9 mouse cellular contexts compared by ENCODE assay signal in the genomic region with DNA sequence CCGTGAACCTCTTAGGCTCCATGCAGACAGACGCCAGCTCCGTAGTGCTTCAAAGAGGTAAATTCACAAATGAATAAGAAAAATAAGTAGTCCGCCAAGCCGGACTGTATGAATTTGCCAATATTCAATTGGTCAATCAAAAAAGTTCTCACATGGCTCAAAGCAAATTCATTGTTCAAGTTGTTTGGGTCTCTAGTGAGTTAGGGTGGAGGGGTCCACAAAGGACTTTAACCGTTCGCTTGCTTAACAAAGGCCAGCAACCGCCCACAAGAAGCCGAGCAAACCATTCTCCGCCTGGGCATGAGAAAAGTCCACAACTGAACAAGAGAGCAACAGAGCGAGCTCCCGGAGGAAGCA. TPM values are rescaled to one million over a fixed set of nuclear protein-coding genes. Genes with fewer than 3 reads are reported as not detected.
DNase-seq lines count a peak whose midpoint lies in the region; ATAC-seq and TF ChIP-seq lines count a peak whose summit lies in the region.
"Had no signal": no experiment of that assay in that cellular context is flagged by ENCODE, and none has a peak within 500 bp of the region (broad histone marks: within the 10 kb centered on the region; RNA-seq: fewer than 3 reads in every experiment).

No protein-coding gene starts in this region.

- no peak overlapping the region for H3K27ac ChIP-seq in liver, adult 2 months (replicated peaks; ENCODE audit: insufficient read depth, low read depth, low read length)
- peak overlapping the region; percentile 97 for H3K27ac ChIP-seq in forebrain, embryonic 11.5 days (ENCODE audit: low read depth, low read length)
- peak overlapping the region; percentile 99 for H3K27ac ChIP-seq in limb, embryonic 10.5 days
- H3K27ac ChIP-seq in olfactory bulb, adult 2 months (ENCODE audit: insufficient read depth, low read depth, low read length), result no peak overlapping the region

- no peaks in the 10 kb centered on the region for H3K36me3 ChIP-seq in liver, adult 2 months (ENCODE audit: control insufficient read depth, insufficient read depth, low read length)
- H3K36me3 ChIP-seq in forebrain, embryonic 11.5 days (ENCODE audit: control insufficient read depth, insufficient read depth, low read length), result no peaks in the 10 kb centered on the region
- peaks cover 16% of the 10 kb centered on the region for H3K36me3 ChIP-seq in limb, embryonic 10.5 days

- peak overlapping the region; percentile 35; the same call in 1 of the 2 replicates for H3K4me3 ChIP-seq in liver, adult 2 months (ENCODE audit: insufficient read depth, low read depth, low read length)
- H3K4me3 ChIP-seq in forebrain, embryonic 11.5 days (ENCODE audit: low read depth, low read length), result peak overlapping the region; percentile 81
- peak overlapping the region; percentile 78 for H3K4me3 ChIP-seq in limb, embryonic 10.5 days
- H3K4me3 ChIP-seq in olfactory bulb, adult 2 months (ENCODE audit: insufficient read depth, low read depth, low read length), result peak overlapping the region; percentile 61

- WGBS in liver, adult 2 months, result 9% methylated on average over 12 of the region's 12 CpGs
- 2% methylated on average over 12 of the region's 12 CpGs for WGBS in forebrain, embryonic 11.5 days
- WGBS in limb, embryonic 10.5 days, result 7% methylated on average over 12 of the region's 12 CpGs
- WGBS in olfactory bulb, adult 2 months, result 7% methylated on average over 12 of the region's 12 CpGs

- no peaks in the 10 kb centered on the region for H3K79me2 ChIP-seq in liver, adult 2 months (ENCODE audit: control insufficient read depth, insufficient read depth, low read length)

- TF ChIP-seq CTCF in liver, adult 2 months (IDR thresholded peaks at IDR 0.05; ENCODE audit: low read depth, low read length), result no peak
- no peak for TF ChIP-seq CTCF in olfactory bulb, adult 2 months (IDR thresholded peaks at IDR 0.05; ENCODE audit: insufficient read depth, low read depth, low read length)

- H3K4me1 ChIP-seq in liver, adult 2 months (ENCODE audit: control insufficient read depth, insufficient read depth, low read length), result peaks cover 21% of the 10 kb centered on the region
- H3K4me1 ChIP-seq in forebrain, embryonic 11.5 days (replicated peaks; ENCODE audit: control insufficient read depth, insufficient read depth, low read length), result peaks cover 2% of the 10 kb centered on the region; the same call in 1 of the 2 replicates
- peaks cover 30% of the 10 kb centered on the region for H3K4me1 ChIP-seq in limb, embryonic 10.5 days
- H3K4me1 ChIP-seq in olfactory bulb, adult 2 months (ENCODE audit: control insufficient read depth, insufficient read depth, low read length), result peaks cover 14% of the 10 kb centered on the region

- no peak for TF ChIP-seq POLR2A in liver, adult 2 months (IDR thresholded peaks at IDR 0.05; ENCODE audit: extremely low read depth, insufficient read depth, low read length)
- no peak for TF ChIP-seq POLR2A in olfactory bulb, adult 2 months (IDR thresholded peaks at IDR 0.05; ENCODE audit: insufficient read depth, low read depth, low read length)

- ATAC-seq in forebrain, embryonic 11.5 days (replicated peaks; ENCODE audit: low FRiP score), result peak; percentile 23
- ATAC-seq: activated CD4-positive, CD25-positive, alpha-beta regulatory T cell, adult 4 months had no signal

- H3K9me3 ChIP-seq in forebrain, embryonic 11.5 days (ENCODE audit: control insufficient read depth, low read length), result no peaks in the 10 kb centered on the region
- H3K9me3 ChIP-seq in limb, embryonic 10.5 days (replicated peaks), result no peaks in the 10 kb centered on the region

- DNase-seq in liver, adult 2 months (ENCODE audit: extremely low read depth, low read depth, low spot score), result no peak
- DNase-seq in liver, result no peak
- DNase-seq in forebrain, embryonic 11.5 days (ENCODE audit: low spot score), result no peak
- peak; percentile 49 for DNase-seq in limb, embryonic 10.5 days (ENCODE audit: low spot score)
- no peak for DNase-seq in frontal cortex, postnatal 10 days (ENCODE audit: low spot score in 2 of 2)
- DNase-seq in cerebellum, adult 8-10 months, result no peak
- DNase-seq: gastrocnemius, postnatal 25 days had no signal

- H3K9ac ChIP-seq in liver, adult 2 months (ENCODE audit: low read depth, low read length), result no peak overlapping the region
- H3K9ac ChIP-seq in forebrain, embryonic 11.5 days (ENCODE audit: low read length), result peak overlapping the region; percentile 99

- peaks cover 16% of the 10 kb centered on the region for H3K27me3 ChIP-seq in liver, adult 2 months (ENCODE audit: control insufficient read depth, insufficient read depth, low read length)
- no peaks in the 10 kb centered on the region for H3K27me3 ChIP-seq in forebrain, embryonic 11.5 days (ENCODE audit: control insufficient read depth, insufficient read depth, low read length)
- H3K27me3 ChIP-seq in limb, embryonic 10.5 days (ENCODE audit: low read depth, poor library complexity, severe bottlenecking), result no peaks in the 10 kb centered on the region

- peak overlapping the region; percentile 82 for H3K4me2 ChIP-seq in forebrain, embryonic 11.5 days (ENCODE audit: low read depth, low read length, severe bottlenecking)

RNA-seq across cellular contexts. Expression of gene Prom1, which starts 1.7 kb away (rescaled TPM):
- total RNA-seq in liver, adult 2 months (2014; rRNA removed), result 13.5 and 18.3 TPM in 2 replicates
- polyA plus RNA-seq in liver, adult 2 months (2012; rRNA removed), result 1.8 and 3.5 TPM in 2 replicates
- polyA plus RNA-seq in forebrain, embryonic 11.5 days (2014; fragmentation: Nextera tagmentation; extraction: Ambion mirVana), result 135 and 138 TPM in 2 replicates
- polyA plus RNA-seq in limb, embryonic 10.5 days (2016; fragmentation: Nextera tagmentation; extraction: Ambion mirVana), result 94.6 and 120 TPM in 2 replicates
- polyA plus RNA-seq in olfactory bulb, adult 2 months (2012; ENCODE audit: insufficient read depth, insufficient read length, low replicate concordance, missing spikeins), result not detected in 2 replicates

Comparison
In these comparisons a context has a peak if more than half of its experiments do, and no peak if none do; other contexts are left out.
1. H3K27ac ChIP-seq: peak in forebrain, embryonic 11.5 days (single experiment) and limb, embryonic 10.5 days (single experiment); none in liver, adult 2 months (single experiment) and olfactory bulb, adult 2 months (single experiment).
2. RNA of gene Prom1, which starts 1.7 kb away (polyA plus RNA-seq): 135 to 138 TPM in forebrain, embryonic 11.5 days and 94.6 to 120 TPM in limb, embryonic 10.5 days; 1.8 to 3.5 TPM in liver, adult 2 months and not detected in olfactory bulb, adult 2 months; every median in the first group is over 10 times any median in the second.
3. Peak in every context shown above with its lines, with median percentiles within 50 percentile points of each other: H3K4me3 ChIP-seq.